Mouse (Mus musculus): ENCODE measurements around the gene Esyt3. TPM values are rescaled to one million over a fixed set of nuclear protein-coding genes. Genes with fewer than 3 reads are reported as not detected.

Gene Esyt3
- polyA plus RNA-seq, 1 experiment from 2014 or later = 0.39 TPM

GRCm38 (mm10) chr9:99319343-99319951, 38.9 kb downstream of the Esyt3 start:
- no peaks in the 10 kb centered on the region for H3K27me3 ChIP-seq (ENCODE audit: control insufficient read depth, insufficient read depth, low read length)
- H3K36me3 ChIP-seq (ENCODE audit: control insufficient read depth, insufficient read depth, low read length) = no peaks in the 10 kb centered on the region
- H3K4me3 ChIP-seq (replicated peaks; ENCODE audit: low read depth, low read length) = no peak overlapping the region
- H3K4me2 ChIP-seq (ENCODE audit: low read length) = no peak overlapping the region
- no peaks in the 10 kb centered on the region for H3K4me1 ChIP-seq (ENCODE audit: control insufficient read depth, insufficient read depth, low read length)
- DNase-seq (peak; percentile 8), ATAC-seq (ENCODE audit: low FRiP score, low TSS enrichment) (no peak)
- WGBS = 57% methylated on average over 8 of the region's 8 CpGs
- no peak overlapping the region for H3K27ac ChIP-seq (replicated peaks; ENCODE audit: low read depth, low read length)
- H3K9ac ChIP-seq (replicated peaks; ENCODE audit: low read length) = no peak overlapping the region
- no peaks in the 10 kb centered on the region for H3K9me3 ChIP-seq (ENCODE audit: control insufficient read depth, low read length)

DNA sequence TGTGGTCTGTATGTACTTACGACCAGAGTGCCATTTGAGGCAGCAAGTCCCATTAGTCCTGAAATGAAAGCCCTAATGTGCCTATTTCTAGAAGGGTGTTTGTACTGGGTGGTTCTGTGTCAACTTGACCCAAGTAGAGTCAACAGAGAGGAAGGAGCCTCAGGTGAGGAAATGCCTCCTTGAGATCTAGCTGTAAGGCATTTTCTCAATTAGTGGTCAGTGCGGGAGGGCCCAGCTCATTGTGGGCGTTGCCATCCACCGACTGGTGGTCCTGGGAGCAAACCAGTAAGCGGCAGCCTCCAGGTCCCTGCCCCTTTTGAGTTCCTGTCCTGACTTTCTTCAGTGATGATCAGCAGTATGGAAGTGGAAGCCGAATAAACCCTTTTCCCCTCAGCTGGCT, 52.1 kb downstream of the Esyt3 start:
- H3K9me3 ChIP-seq (ENCODE audit: control insufficient read depth, low read length) = no peaks in the 10 kb centered on the region
- WGBS = 88% methylated on average over 6 of the region's 6 CpGs
- no peak for DNase-seq
- no peak overlapping the region for H3K27ac ChIP-seq (replicated peaks; ENCODE audit: low read depth, low read length)
- no peak overlapping the region for H3K4me3 ChIP-seq (replicated peaks; ENCODE audit: low read depth, low read length)
- ATAC-seq (ENCODE audit: low FRiP score, low TSS enrichment) = no peak
- peaks cover 72% of the 10 kb centered on the region for H3K36me3 ChIP-seq (ENCODE audit: control insufficient read depth, insufficient read depth, low read length)
- no peak overlapping the region for H3K9ac ChIP-seq (replicated peaks; ENCODE audit: low read length)
- H3K4me2 ChIP-seq (ENCODE audit: low read length) = no peak overlapping the region
- no peaks in the 10 kb centered on the region for H3K27me3 ChIP-seq (ENCODE audit: control insufficient read depth, insufficient read depth, low read length)
- no peaks in the 10 kb centered on the region for H3K4me1 ChIP-seq (ENCODE audit: control insufficient read depth, insufficient read depth, low read length)

DNA sequence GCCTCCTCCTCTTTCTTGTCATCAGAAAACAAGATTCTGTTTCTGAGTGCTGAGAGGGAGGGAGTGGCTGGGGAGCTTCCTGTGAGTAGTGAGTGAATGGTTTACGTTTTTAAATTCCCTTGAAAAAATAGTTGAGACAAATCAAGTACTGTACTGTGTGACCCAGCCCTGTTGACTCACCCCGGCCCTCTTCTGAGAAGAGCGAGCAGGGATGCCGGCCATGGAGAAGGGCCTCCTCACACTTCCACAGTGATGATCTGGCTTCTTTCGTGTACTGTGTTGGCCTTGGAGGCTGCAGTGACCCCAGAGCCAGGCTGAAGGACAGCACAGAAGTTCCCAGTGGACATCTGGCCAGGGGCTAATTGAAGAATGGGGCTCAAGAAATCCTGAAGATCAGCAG, 54.1 kb downstream of the Esyt3 start:
- H3K36me3 ChIP-seq (ENCODE audit: control insufficient read depth, insufficient read depth, low read length) = peaks cover 69% of the 10 kb centered on the region
- H3K27ac ChIP-seq (replicated peaks; ENCODE audit: low read depth, low read length) = no peak overlapping the region
- H3K27me3 ChIP-seq (ENCODE audit: control insufficient read depth, insufficient read depth, low read length) = no peaks in the 10 kb centered on the region
- DNase-seq (no peak), ATAC-seq (ENCODE audit: low FRiP score, low TSS enrichment) (no peak)
- no peak overlapping the region for H3K4me3 ChIP-seq (replicated peaks; ENCODE audit: low read depth, low read length)
- H3K4me1 ChIP-seq (ENCODE audit: control insufficient read depth, insufficient read depth, low read length) = no peaks in the 10 kb centered on the region
- H3K4me2 ChIP-seq (ENCODE audit: low read length) = no peak overlapping the region
- H3K9ac ChIP-seq (replicated peaks; ENCODE audit: low read length) = no peak overlapping the region
- WGBS = 96% methylated on average over 5 of the region's 5 CpGs
- H3K9me3 ChIP-seq (ENCODE audit: control insufficient read depth, low read length) = no peaks in the 10 kb centered on the region

Other genes with a start within 250 kb of the Esyt3 start
- 4.7 and 5.9 TPM in 2 replicates for gene Pik3cb, start 217.9 kb downstream of the Esyt3 start, polyA plus RNA-seq (2014; fragmentation: Nextera tagmentation; extraction: Ambion mirVana)
- gene Faiml, start 121.3 kb downstream of the Esyt3 start, polyA plus RNA-seq (2014; fragmentation: Nextera tagmentation; extraction: Ambion mirVana) = not detected in 2 replicates
- gene Cep70, start 115.2 kb downstream of the Esyt3 start, polyA plus RNA-seq (2014; fragmentation: Nextera tagmentation; extraction: Ambion mirVana) = 65.4 and 72.1 TPM in 2 replicates
- gene Mras, start 78.8 kb upstream of the Esyt3 start, polyA plus RNA-seq (2014; fragmentation: Nextera tagmentation; extraction: Ambion mirVana) = 58.0 and 59.9 TPM in 2 replicates
- gene Nme9, start 92.9 kb upstream of the Esyt3 start, polyA plus RNA-seq (2014; fragmentation: Nextera tagmentation; extraction: Ambion mirVana) = 0.31 TPM in 1 of 2 replicates, not detected in the other
- gene Armc8, start 210.3 kb upstream of the Esyt3 start, polyA plus RNA-seq (2014; fragmentation: Nextera tagmentation; extraction: Ambion mirVana) = 78.3 and 81.0 TPM in 2 replicates
- 22.2 and 26.2 TPM in 2 replicates for gene Dbr1, start 217.2 kb upstream of the Esyt3 start, polyA plus RNA-seq (2014; fragmentation: Nextera tagmentation; extraction: Ambion mirVana)

Data from midbrain, embryonic 14.5 days (tissue).